Mouse (Mus musculus) left cerebral cortex, postnatal 10 days (tissue): Measurements from ENCODE around the gene Cdx2. TPM values are rescaled to one million over a fixed set of nuclear protein-coding genes. Genes with fewer than 3 reads are reported as not detected.

Experiments used
- DNase-seq, 2 experiments: peaks; one replicate each; pipeline ENCODE4 v3.0.0; 2021 to 2022; ENCODE audit warnings: low spot score in 2 of 2, mixed read lengths in 1 of 2; ENCODE audit errors: extremely low spot score in 1 of 2
- intact Hi-C: fragments of 180-260 bp; cut with DNase I; formaldehyde crosslinking; loops from one replicate; pipeline ENCODE4 v1.15.1; 2025
- total RNA-seq, 2 experiments: library from RNA; stranded (reverse); gene quantifications; 2 replicates each; pipeline ENCODE4 v1.2.3; 2021

The Cdx2 gene
- total RNA-seq, 2 experiments from 2014 or later = not detected

- DNase-seq = no peak
- intact Hi-C loops = no loop called here
Observed at GRCm38 (mm10) chr5:147322183-147322582, 15.1 kb upstream of the Cdx2 start, which contains the start of gene Urad. Gene Urad (minus strand): TSS chr5:147322440.

GRCm38 (mm10) chr5:147319653-147320052 is 12.6 kb upstream of the Cdx2 start:
- peak in 1 of 2 experiments; percentile 37 for DNase-seq
- intact Hi-C loops = loop anchor here (2.0 to 5.0 kb wide), 3 partner anchors 405 to 612 kb away; no protein-coding TSS in a partner anchor

GRCm38 (mm10) chr5:147317991-147318390 is 10.9 kb upstream of the Cdx2 start:
- DNase-seq = no peak
- intact Hi-C loops = loop anchor here (2.0 to 5.0 kb wide), 3 partner anchors 403 to 611 kb away; no protein-coding TSS in a partner anchor

- intact Hi-C loops = loop anchor here (5.0 kb wide), 1 partner anchor 610 kb away; no protein-coding TSS in a partner anchor
- DNase-seq = no peak
Observed at GRCm38 (mm10) chr5:147317321-147317720, 10.3 kb upstream of the Cdx2 start.

GRCm38 (mm10) chr5:147315432-147316075 is 8.5 kb upstream of the Cdx2 start:
- intact Hi-C loops = loop anchor here (5.0 kb wide), 1 partner anchor 608 kb away; no protein-coding TSS in a partner anchor
- DNase-seq = no peak

GRCm38 (mm10) chr5:147314646-147315431 is 7.8 kb upstream of the Cdx2 start:
- intact Hi-C loops = loop anchor here (5.0 kb wide), 2 partner anchors 38 to 608 kb away; no protein-coding TSS in a partner anchor
- no peak for DNase-seq

GRCm38 (mm10) chr5:147312830-147313685 is 6.0 kb upstream of the Cdx2 start:
- no peak for DNase-seq
- intact Hi-C loops = loop anchor here (5.0 kb wide), 1 partner anchor 36 kb away; no protein-coding TSS in a partner anchor

- intact Hi-C loops = loop anchor here (5.0 kb wide), 1 partner anchor 32 kb away; no protein-coding TSS in a partner anchor
- no peak for DNase-seq
Observed at GRCm38 (mm10) chr5:147309786-147310185, 2.7 kb upstream of the Cdx2 start.

GRCm38 (mm10) chr5:147308451-147308850 is 1.4 kb upstream of the Cdx2 start:
- intact Hi-C loops = no loop called here
- no peak for DNase-seq

- no peak for DNase-seq
- intact Hi-C loops = no loop called here
Observed at GRCm38 (mm10) chr5:147307398-147307785, 322 bp upstream of the Cdx2 start.

- intact Hi-C loops = no loop called here
- DNase-seq = no peak
Observed at GRCm38 (mm10) chr5:147305856-147306637, 1.0 kb downstream of the Cdx2 start.

GRCm38 (mm10) chr5:147305166-147305565 is 1.9 kb downstream of the Cdx2 start:
- DNase-seq = no peak
- intact Hi-C loops = no loop called here

GRCm38 (mm10) chr5:147304276-147305155 is 2.6 kb downstream of the Cdx2 start:
- DNase-seq = no peak
- intact Hi-C loops = loop anchor here (5.0 kb wide), 1 partner anchor 367 kb away; no protein-coding TSS in a partner anchor

- intact Hi-C loops = loop anchor here (2.0 to 5.0 kb wide), 2 partner anchors 114 to 366 kb away; partner anchors contain the start of gene Gsx1
- DNase-seq = no peak
Observed at GRCm38 (mm10) chr5:147302746-147303400, 4.2 kb downstream of the Cdx2 start.

- no peak for DNase-seq
- intact Hi-C loops = loop anchor here (2.0 to 5.0 kb wide), 2 partner anchors 113 to 365 kb away; partner anchors contain the start of gene Gsx1
Observed at GRCm38 (mm10) chr5:147302141-147302540, 4.9 kb downstream of the Cdx2 start.

GRCm38 (mm10) chr5:147301781-147302070 is 5.3 kb downstream of the Cdx2 start:
- DNase-seq = no peak
- intact Hi-C loops = loop anchor here (2.0 to 5.0 kb wide), 2 partner anchors 113 to 364 kb away; partner anchors contain the start of gene Gsx1
